Mouse (Mus musculus): ENCODE measurements around the gene Foxg1. TPM values are rescaled to one million over a fixed set of nuclear protein-coding genes. Genes with fewer than 3 reads are reported as not detected.

The Foxg1 gene
- total RNA-seq, 1 experiment from 2014 or later = not detected

DNA sequence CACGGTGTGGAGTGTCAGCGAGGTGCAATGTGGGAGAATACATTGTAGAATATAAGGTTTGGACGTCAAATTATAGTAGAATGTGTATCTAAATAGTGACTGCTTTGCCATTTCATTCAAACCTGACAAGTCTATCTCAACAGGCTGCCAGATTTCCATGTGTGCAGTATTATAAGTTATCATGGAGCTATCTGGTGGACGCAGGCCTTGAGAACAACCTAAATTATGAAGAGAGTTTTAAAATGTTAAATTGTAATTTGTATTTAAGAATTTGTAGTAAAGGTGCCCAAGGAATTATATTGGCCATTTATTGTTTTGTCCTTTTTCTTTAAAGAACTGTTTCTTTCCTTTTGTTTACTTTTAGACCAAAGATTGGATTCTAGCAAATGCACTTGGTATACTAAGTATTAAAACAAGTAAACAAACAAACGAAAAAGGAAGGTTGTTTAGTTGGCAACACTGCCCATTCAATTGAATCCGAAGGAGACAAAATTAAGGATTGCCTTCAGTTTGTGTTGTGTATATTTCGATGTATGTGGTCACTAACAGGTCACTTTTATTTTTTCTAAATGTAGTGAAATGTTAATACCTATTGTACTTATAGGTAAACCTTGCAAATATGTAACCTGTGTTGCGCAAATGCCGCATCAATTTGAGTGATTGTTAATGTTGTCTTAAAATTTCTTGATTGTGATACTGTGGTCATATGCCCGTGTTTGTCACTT, 3.8 kb downstream of the Foxg1 start:
- DNase-seq = no peak

DNA sequence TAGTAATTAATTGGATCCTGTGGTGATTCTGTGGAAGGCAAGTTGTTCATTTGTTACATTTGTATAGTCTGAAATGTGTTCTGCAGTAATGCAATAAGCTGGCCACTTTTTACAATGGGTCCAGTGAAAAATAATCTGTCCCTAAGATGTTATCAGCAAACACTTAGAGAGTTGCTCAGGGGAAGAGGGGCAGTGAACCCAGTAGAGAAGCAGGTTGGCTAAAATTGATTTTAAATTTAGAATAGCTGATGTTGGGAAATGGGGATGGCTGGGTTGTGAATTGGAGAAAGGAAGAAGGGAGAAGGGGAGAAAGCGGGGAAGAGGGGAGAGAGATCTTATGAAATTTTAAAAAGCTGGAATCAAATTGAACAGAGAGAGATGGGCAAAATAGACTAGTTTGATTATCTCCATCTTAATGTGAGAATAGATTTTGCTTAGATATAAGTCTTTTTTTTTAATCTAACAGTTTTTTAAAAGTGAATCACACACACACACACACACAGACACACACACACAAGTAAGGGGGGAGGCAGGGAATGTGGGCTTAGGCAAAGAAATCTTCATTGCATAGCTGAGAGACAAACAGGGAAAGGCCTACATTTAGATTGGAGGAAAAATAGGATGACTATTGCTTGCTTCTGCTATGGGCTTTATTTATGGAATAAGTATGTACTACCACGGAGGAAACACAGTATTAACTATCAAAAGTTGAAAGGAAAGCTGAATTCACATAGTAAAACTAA, 5.6 kb downstream of the Foxg1 start:
- no peak for DNase-seq

DNA sequence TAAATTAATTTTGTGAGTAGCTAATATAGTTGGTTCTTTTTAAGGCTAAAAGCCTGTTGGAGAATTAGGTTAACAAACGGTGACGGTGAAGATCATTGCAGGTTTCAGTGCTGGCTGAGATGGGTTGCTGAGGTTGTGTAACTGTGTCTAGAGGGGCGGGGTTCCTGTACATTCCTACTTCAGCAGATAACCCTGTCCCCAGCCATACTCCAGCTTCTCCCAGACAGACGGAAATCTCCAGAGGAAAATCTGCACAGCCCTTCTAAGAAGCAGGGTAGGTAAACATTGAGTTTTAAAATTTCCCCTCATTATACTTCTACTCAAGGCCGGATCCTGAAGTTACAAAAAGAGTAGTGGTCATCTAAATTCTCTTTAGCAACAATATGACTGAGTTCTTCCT, 7.2 kb downstream of the Foxg1 start:
- no peak for DNase-seq

DNA sequence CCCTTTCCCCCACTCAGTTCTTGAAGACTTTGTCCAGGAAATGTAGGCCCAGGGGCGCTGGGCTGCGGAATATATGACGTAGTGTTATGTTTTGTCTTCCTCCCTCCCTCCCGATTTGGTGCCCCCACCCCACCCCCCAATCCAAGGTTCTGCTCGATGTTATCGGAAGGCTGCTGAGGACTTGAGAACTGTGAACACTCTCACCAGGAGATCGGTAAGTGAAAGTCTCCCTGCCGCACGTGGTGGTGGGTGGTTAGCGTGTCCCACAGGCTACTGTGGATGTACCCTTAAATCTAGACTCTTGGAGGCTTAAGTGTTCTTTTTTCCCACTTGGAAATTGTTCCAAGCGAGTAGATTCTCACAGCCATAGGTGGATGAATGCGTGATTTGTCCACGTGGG, 7.8 kb downstream of the Foxg1 start:
- no peak for DNase-seq

DNA sequence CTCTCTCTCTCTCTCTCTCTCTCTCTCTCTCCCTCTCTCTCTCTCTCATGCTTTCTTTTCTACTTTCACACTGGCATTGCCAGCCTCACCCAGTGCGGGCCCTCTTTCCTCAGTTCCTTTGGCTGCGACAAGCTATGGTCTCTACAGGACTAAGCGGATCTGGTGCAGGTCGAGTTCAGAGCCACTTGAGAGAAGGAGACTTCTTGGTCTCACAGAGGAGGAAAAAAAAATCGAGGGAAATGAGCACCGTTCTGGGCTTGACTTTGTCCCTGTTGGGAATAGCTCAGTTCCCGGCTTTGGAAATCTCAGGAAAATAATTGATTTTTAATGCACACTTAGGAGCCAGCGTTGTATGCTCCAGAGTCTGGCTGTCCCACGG, 8.5 kb downstream of the Foxg1 start:
- no peak for DNase-seq

DNA sequence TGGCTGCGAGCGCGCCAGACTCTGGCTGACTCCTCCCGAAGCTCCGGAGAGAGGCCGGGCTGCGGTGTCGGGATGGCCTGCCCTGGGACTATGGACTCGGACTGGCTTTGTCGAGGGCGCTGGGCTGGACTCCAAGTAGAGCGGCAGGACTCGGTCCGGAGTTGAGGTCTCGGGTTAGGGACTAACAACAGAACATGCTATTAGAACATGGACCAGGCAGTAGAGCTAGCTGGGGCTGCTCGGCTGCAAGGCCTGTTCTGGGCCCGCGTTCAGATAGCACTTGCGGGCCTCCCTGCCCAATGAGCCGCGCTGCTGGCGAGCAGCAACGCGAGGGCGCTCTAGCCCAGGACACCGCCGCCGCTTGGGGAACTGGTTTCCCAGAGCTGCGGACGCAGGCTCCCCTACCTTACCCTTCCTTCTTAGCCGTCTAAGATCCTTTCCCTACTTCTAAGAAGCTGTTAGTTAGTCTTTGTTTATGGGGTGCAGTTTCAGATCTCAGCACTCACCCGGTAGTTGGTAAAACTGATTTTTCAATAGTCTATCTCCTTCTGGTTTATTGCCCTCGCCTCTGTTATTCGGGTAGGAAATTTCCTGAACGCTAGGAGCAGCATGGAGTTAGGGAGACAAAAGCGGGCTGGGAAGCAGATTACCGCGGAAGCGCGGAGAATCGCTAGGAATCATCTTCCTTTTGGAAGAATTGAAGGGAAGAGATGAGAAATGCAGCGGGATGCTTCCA, 9.0 kb downstream of the Foxg1 start:
- peak; percentile 73 for DNase-seq

DNA sequence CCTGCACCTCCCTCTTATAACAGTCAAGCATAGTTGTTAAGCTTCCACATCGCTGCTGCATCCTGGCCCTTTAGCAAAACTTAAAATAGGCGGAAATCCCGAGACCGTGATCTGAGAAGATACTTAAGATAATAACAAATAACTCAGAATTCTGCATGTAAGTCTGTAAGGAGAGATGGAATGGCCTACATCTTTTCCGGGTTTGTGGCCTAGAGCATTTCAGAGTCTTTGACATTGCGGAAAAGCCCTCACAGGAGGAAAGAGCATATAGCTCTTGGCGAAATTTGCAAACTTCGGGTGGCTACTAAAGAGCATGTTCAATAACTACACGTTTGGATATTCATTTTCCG, 9.6 kb downstream of the Foxg1 start:
- DNase-seq = no peak

DNA sequence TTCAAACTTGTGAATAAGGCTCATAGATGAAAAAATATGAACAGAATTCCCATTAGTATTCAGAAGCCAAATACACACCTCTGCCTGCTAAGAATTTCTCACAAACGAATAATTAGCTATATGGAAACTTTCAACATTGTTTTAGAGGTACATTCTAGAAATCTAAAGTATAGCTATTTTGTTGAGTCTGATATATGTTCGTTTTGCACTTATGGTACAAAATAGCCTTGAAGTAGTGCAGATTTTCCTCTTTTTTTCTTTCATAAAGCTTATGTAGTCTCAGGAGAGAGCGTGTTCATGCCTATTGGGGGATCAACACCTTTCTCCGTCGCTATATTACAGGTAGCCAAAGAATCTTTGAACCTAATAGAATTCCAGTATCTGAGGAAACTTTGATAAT, 10.4 kb downstream of the Foxg1 start:
- DNase-seq = no peak

DNA sequence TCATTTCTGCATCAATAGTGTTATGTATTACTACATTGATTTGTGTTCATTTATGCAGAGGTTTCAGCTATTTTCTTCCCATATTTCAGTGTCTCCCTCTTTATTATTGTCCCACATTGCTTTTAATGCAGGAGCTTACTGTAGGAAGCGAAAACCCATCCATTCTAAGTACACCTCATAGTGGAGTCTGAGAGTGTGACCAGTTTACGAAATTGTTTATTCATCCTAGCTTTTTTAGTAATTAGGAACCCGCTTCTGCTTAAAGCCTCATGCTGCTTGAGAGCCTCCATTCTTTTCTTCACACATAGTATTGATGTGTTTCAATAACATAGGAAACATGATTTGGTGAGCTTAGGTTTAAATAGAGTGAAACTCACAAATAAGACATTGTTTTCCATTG, 11.2 kb downstream of the Foxg1 start:
- DNase-seq = no peak

DNA sequence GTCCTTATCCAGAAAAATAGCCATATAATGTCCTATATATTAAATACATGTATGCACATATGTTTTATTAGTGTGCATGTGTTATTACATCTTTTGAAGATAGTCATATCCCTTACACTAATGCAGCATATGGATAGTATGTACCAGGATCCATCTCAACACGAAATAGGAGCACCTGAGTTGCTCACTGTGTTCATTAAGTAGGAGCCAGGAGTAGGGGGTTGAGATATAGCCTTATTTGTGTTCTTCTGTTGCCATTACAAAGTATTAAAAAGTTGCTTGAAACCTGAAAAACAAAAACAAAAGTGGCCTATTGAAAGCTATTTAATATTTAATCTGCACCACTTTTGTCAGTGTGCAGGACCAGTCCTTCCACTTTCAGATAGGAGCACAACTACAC, 11.7 kb downstream of the Foxg1 start:
- no peak for DNase-seq

DNA sequence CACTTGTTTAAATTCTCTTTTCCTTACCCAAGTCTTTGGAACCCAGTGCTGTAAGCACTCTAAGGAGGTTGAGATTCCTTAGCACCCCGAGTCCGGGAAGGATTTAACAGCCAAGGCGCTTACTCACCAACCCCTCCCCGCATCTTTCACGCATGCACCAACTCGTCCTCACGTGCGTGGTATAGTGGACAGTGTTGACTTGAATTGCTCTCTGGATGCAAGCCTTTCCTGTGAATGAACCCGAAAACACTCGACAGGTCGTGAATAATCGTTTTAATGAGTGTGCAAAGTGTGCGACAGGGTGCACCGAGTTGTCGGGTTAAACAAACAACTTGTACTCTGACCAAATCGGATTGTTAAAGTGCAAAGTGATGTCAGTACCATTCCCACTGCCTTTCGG, 12.4 kb downstream of the Foxg1 start:
- DNase-seq = no peak

DNA sequence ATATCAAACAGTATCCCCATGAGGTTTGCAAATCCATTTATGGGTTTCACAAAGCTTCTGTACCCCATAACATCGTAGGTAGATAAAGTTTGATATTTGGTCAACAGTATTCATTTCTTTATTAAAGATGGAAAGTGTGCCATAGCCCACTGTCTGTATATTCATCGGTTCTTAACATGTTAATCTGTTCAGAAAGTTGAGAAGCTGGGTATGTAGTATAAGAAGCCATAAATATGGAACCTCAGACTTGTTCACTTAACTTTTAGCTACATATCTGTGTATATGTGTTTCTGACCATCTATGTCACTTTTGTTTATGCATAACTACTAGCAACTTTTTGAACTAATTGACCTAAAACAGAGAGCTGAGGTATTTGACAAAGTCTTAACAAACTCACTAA, 13.5 kb downstream of the Foxg1 start:
- no peak for DNase-seq

DNA sequence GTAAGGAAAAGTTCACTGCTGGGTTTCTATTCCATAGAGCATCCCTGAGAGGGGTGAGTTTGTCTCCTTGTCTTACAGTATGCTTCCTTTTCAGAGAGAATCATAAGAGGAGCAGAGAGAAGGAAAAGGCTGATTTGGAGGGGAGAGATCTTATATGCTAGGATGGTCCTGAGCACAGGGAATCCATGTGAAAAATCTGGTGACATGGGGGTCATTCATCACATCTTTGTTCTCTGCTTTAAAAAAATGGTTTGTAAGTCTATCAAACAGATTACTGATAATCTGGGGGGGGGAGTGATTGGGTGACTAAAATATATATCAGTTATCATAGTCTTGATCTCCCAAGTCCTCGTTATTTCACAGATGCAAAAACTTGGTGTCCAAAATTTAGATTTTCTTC, 14.3 kb downstream of the Foxg1 start:
- DNase-seq = no peak

DNA sequence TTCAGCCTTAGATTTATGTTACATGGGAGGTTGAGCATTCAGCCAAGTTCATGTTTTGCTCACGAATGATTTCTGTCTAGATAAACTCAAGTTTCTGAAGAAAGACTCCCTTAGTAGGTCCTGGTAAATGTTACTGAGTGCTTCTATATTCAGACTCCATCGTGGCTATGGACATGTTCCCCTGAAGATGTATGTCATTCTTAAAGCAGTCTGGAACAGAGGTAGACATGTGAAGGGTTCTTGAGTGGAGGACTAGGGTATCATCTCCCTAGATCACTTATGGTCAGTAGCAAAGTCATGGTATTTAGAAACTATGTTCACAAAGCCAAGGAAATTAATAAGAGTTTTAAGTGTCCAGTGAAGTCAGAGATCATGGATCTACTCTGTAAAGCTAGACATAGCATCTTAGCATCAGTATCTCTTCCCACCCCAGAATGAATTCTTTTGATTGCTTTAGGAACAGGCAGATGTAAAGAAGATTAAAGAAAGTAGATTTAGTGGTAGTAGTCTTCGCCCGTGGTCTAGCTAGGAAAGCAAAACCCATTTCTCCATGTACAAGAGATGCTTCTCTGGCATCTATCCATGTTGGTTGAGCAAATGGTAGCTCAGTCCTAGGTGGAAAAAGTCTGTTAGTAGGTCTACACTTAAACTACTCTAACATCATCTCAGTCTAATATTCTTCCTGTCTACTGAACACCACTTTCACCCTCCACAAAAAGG, 15.1 kb downstream of the Foxg1 start:
- DNase-seq = no peak

DNA sequence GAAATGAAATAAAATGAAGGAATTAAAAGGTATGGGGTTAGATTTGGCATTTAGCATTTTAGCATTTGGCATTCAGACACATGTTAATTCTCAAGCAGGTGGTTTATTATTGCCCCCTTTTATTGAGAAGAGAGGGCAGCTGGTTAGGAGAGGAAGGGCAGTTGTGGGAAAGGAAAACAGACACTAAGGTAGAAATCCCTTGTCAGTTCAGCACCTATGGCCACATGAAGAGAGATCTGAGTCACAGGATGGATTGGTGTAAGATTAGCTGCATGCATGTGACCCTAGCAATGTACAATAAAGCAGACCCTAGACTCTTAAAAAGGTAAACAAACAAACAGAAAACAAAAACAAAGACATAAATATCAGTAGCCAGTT, 15.7 kb downstream of the Foxg1 start:
- no peak for DNase-seq

DNA sequence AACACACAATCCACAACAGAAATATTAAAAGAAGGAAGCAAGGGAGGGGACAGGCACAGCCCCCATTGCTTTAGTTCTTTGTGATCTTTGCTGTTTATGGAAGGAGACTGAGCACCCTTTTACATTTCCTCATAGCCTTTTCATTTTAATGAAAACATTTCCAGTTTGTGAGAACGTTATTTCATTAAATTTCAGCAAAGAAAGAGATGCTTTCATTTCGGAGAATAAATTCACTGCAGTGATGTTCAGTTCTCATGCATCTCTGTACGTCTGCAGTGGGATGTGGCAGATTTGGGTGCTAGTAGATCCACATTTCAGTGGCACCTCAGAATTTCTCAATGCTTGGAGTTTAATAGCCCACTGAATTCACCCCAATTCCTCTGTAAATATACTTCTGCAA, 16.2 kb downstream of the Foxg1 start:
- DNase-seq = no peak

DNA sequence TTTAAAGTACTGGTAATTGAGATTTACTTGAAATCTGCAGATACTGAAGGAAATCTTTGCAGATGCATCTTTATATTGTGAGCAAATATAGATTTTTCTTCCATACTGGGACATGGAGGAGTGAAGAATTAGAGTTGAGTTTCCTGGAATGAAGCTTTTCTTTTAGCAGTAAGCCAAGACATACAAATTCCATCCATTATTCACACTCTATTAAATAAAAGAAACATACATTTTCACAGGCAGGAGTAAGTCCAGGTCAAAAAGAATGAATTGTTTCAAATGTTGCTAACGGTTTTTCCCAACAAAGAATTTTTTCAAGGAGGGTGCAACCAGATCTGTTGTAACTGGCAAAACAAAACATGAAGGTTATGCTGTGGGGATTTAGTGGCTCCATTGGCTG, 17.2 kb downstream of the Foxg1 start:
- DNase-seq = no peak

DNA sequence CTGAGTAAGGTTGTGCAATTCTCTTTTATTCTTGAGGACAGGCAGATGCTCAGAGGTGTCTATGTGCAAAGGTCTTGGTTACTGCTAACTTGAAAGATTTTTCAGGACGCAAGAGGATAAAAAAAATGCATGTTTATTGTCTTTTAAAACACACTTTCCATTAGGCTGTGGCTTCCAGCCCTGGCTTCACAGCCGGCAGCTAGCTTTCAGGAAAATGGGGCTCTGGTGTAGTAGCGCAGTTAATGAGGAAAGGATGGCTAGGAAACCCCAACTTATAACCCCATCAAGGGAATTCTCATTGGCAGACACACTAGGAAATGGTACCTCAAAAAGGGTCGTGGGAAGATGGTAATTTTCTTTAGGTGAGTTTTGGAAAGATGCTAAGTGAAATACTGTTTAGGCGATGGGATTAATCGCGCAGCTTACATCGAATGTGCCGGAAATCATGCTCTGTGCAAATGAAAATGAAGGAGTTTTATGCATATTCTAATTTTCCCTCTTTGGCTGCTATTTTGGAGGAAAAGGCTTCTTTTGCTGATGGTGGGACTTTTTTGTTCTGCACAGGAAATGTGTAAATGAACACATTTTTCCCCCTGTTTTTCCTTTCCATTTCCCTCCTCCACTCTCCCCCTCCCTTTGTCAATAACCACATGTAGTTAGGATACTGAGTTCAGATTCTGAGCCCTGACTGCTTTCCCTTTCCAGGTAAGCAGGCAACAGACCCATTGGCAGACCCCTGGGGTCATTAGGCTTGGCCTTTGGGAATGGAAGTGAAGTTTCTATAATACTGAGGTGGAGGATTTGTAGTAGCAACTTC, 17.8 kb downstream of the Foxg1 start:
- DNase-seq = no peak

DNA sequence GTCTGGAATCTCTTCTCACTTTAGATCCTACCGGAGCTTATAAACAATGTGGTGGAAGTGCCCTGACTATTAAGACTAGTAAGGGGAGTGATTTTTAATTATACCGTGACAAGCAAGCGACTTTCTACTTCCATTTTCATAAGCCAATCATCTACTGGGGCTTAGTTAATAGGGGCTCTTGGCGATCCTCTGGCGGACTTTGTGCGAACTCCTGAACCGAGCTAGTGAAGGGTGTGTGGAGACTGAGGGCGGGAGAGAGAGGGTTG, 18.3 kb downstream of the Foxg1 start:
- DNase-seq = no peak

DNA sequence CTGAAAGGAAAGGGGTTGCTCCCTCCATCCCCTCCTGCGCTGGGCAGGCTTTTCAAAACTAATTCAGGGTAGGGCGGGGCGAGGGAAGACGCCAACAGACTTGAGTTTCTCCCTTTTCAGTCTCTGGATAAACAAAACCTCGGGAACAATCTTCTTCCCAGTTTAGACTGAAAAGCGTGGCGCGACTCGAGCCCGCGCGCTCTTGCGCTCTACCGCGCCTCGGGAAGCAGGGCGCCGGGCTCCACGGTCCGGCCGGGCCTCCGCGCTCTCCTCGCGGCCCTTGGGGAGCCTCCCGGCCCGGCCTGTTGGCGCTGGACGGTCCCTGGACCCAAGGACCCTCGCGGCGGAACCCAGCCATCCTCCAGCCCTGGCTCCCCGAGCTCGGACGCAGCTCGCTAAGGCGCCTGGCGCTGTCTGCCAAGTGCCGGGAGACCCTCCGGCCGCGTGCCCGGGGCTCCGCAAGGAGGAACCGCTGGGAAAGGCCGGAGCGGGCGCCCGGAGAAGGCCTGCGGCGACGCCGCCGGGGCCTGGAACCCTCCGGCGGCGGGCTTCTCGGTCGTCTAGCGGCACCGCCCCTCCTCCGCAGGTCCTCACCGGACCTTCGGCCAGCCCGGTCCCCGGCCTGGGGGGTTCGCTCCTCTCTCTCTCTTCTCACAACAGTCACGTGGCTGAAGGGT, 18.8 kb downstream of the Foxg1 start:
- no peak for DNase-seq

DNA sequence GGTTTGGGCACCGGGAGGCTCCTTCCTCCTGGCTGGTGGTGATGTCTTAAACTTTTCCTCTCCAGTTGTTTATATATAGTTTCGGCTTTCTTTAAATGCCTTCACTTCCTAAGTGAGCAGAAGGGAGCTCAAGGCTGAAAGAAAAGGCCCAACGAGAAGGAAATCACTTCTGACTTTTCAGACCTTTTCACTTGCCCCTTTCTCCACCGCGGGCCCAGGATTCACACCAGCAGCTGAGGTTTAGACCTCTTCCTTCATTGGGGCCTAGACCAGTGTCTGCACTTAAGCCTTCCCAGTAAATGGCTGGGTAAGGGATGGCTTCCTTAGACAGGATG, 19.3 kb downstream of the Foxg1 start:
- no peak for DNase-seq

DNA sequence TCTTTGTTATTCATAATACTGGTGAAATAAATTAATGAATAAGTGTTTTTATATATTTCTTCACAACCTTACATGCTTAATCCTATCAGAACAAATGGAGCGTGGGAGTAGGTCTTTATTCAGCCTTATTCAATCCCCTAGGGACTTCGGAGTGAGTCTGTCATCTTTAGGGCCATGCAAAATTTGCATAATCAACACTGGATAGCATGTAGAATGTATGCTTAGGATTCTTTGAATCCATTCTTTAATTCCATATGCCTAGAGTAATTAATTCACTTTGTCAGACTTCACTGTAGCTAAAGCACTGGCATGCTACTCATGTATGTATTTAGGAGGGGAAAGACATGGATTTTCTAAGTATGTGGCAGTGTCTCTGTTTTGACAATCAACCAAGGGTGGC, 27.4 kb downstream of the Foxg1 start:
- no peak for DNase-seq
